Mouse (Mus musculus): ENCODE measurements around the gene Rpp14.
"Not testable (repeated sequence)": the region's sequence is repeated elsewhere in the genome, so short reads cannot be mapped to it uniquely, and the experiment has no call there.

Gene Rpp14

DNA sequence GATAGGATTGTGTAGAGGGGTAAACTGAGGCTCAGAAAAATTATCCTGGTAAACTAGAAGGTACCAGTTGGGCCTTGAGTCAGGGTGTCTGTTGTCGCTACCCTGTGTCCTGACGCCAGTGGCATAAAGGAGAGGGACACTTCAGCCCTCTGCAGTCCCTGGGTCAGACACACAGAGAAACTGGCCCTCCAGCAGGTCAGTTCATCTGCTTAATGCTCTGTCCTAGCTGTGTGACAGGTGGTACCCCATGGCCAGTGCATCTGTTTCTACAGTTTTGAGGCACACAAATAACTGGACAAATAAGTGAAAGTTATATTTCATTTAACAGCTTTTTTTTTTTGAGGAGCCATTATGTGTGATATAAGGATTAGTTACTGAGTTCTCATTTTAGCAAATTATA is 33.4 kb downstream of the Rpp14 start:
- no peak for DNase-seq (ENCODE audit: extremely low read depth, low read depth, low spot score)

DNA sequence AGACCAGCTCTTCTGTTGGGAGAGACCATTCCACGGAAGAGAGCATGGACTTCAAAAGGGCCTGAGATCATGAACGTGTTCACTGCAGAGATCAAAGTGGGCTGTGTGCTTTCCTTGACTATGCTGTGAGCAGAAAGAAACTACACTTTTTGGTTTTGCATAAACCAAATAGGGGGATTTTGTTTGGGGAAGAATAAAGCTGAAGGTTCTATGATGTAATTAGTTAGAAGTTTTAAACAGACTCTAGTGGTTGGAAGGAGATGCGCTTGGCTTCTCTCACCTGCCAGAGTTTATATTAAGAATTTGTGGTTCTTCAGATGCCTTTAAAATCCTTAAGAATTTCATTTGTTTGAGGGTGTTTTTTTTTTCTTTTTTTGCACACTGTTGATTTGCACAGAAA is 34.1 kb downstream of the Rpp14 start:
- no peak for DNase-seq (ENCODE audit: extremely low read depth, low read depth, low spot score)

DNA sequence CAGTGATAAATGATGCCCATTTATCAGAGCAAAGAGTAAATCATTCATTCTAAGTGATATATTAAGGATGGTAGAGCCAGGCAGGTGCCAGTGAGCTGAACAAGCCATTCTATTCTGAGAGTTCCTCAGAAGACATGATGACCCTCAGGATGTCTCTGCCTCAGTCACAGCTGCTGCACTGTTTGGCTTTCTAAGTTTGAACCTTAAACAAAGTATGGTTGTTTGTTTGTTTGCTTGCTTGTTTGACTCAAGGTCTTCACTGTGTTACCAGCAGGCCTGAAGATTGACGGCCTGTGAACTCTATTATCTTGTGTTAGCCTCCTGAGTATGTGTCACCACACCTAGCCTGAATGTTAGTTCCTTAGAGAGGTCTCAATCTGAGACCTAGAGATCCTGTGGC is 34.6 kb downstream of the Rpp14 start:
- no peak for DNase-seq (ENCODE audit: extremely low read depth, low read depth, low spot score)

- no peak for DNase-seq (ENCODE audit: extremely low read depth, low read depth, low spot score)
These were observed 35.6 kb downstream of the Rpp14 start for GRCm38 (mm10) chr14:8115772-8116171.

DNA sequence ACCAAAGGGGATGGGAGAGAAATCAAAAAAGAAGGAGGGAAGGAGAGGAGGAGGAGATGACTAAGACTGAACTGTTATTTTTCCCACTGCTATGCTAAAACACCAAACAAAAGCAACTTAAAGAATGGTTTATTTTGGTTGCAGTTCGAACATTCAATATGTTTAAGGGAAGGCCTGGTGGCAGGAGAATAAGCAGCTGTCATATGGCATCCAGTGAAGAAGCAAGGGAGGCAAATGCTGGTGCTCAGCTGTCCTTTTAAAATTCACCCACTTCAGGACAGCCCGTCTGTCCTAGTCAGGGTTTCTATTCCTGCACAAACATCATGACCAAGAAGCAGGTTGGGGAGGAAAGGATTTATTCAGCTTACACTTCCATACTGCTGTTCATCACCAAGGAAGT is 37.2 kb downstream of the Rpp14 start:
- no peak for DNase-seq (ENCODE audit: extremely low read depth, low read depth, low spot score)

DNA sequence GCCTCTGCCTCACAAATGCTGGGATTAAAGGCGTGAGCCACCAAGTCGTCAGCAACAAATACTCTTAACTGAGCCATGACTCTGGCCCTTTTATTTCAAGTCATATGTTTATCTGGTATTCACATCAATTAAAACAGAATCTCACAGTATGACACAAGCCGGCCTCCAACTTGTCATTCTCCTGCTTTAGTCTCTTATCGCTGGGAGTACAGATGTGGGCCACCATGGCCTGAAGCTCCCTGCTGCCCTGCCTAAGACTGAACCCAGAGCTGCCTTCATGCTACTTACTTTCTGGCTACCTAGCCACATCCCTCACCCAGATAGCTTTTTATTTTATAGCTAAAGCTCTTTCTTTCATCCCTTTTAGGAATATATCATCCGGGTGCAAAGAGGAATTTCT is 39.3 kb downstream of the Rpp14 start:
- no peak for DNase-seq (ENCODE audit: extremely low read depth, low read depth, low spot score)

GRCm38 (mm10) chr14:8119904-8120303 is 39.7 kb downstream of the Rpp14 start:
- DNase-seq (ENCODE audit: extremely low read depth, low read depth, low spot score) = no peak

- no peak for DNase-seq (ENCODE audit: extremely low read depth, low read depth, low spot score)
These were observed 43.0 kb downstream of the Rpp14 start for GRCm38 (mm10) chr14:8123141-8123540.

- DNase-seq (ENCODE audit: extremely low read depth, low read depth, low spot score) = not testable (repeated sequence)
These were observed 43.4 kb downstream of the Rpp14 start for GRCm38 (mm10) chr14:8123611-8124010.

DNA sequence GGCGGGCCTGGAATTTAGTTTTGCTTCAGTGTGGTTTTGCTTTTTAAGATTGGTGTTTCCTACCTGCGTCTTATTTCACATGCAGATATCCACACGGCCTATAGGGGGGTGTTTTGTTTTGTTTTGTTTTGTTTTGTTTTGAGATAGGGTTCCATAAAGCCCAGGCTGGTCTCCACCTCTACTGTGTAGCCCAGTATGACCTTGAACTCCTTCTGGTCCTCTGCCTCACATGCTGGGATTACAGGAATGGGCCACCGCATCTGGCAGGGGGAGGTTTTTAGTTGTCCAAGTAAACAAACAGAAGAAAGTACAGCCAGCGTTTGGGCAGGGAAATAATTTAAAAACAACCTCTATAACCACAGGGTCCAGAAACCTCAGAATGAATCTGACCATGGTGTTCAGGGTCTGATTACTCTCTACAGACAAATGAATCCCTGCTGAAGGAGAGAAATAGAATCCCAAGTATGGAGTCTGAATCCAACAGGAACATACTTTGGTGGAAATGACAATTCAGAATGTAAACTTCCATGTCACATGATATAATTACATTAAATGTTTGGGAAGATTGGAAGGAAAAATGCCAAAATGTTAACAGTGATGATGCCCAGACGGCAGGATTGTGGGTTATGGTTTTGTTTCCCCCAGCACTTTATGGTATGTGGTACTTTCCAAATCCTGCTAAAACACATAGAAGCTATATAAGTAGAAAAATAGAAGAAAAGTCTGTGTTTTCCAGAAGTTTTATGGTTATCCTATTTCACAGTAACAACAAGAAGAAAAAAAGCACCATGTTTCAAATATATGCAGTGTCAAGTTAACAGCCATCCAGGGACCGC is 44.1 kb downstream of the Rpp14 start:
- DNase-seq (ENCODE audit: extremely low read depth, low read depth, low spot score) = no peak

- no peak for DNase-seq (ENCODE audit: extremely low read depth, low read depth, low spot score)
These were observed 47.8 kb downstream of the Rpp14 start for GRCm38 (mm10) chr14:8127971-8128370.

GRCm38 (mm10) chr14:8132789-8133188 is 52.6 kb downstream of the Rpp14 start:
- no peak for DNase-seq (ENCODE audit: extremely low read depth, low read depth, low spot score)

- DNase-seq (ENCODE audit: extremely low read depth, low read depth, low spot score) = no peak
These were observed 54.1 kb downstream of the Rpp14 start for GRCm38 (mm10) chr14:8134234-8134633.

DNA sequence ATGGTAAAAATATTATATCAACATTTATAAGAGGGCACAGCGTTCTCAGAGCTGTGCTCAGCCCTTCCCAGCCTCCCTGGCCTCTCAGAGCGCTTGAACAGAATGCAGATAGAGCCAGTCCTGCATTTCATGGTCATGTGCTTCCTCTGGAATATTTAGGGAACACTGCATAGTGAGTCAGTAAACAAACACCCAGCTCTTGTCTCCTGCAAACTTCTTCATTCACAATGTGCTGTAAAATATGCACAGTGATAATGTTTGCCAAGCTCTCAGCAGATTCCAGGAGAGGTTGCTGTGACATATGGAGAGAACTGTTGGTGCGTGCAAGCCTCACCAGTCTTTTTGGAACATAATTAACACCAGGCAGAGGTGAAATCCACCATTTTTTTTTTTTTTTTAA is 55.0 kb downstream of the Rpp14 start:
- no peak for DNase-seq (ENCODE audit: extremely low read depth, low read depth, low spot score)

DNA sequence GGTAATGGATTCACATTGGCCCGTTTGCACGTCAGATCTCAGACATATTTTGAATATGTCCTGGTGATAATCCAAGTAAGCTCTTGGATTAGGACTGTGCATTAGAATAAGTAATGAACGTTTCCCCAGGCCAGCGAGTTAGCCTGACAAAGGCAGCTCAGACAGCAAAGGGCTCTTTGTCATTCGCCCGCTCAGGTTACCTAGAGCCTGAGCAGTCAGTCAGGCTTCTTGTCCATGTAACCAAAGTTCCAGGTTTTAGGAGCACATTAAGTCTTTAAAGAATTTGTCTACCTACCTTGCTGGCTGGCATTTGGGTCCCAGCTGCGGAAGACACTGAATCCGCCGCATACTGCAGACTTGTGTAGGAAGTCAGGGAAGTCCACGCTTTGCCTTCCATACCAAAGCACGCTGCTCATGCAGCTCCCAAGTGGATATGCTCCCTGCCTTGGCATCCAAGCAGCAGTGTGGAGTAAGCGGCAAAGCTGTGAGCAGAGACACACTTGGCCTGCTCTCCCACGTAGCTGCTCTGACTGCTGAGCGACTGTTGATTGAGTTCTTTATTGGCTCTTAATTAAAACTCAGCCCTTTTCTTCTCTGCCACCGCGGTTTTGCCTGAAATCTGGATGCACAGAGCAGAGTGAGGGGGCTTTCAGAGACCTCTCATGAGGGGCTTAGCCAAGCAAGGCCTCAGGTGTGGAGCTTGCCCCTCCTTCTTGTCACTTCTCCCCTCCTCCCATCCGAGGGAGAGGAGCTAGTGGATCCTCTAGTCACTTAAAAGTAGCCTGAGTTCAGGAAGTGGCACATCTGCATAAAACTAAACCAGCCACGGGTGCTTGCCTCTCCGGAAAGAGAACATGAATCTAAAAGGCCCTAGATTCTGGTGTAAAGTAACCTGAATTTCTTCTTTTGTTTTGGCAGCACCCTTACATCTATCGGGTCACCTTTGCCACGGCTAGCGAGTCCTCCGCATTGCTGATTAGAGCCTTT is 59.9 kb downstream of the Rpp14 start:
- no peak for DNase-seq (ENCODE audit: extremely low read depth, low read depth, low spot score)

DNA sequence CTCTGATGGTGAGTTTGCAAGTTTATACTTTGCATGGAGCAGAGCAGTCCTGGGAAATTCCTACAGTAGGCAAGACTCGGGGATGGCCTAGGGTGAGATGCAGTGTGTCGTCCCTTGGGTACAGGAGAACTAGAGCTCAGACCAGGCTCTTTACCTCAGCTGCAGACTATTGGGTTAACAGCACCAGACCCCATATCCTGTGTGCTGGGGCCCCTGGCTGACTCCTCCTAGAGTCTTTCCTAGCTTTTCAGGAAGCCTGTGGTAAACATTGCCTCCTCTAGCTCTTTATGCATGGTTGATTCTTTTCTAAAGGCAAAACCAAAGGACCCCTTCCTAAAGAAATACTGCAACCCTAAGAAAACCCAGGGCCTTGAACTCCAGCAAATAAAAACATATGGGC is 61.0 kb downstream of the Rpp14 start:
- DNase-seq (ENCODE audit: extremely low read depth, low read depth, low spot score) = no peak

Data from fat pad, adult 2 months (tissue).